Mouse (Mus musculus) liver, embryonic 14.5 days (tissue): ENCODE measurements around the gene Lamc2. TPM values are rescaled to one million over a fixed set of nuclear protein-coding genes. Genes with fewer than 3 reads are reported as not detected.

ENCODE experiments used
- ATAC-seq: fragments of 200-750 bp; cut with Nextera tagmentation; 2 replicates; pipeline ENCODE4 v1.8.0; 2017; ENCODE audit warnings: moderate number of reproducible peaks, mild to moderate bottlenecking, moderate library complexity; ENCODE audit not compliant: insufficient read depth
- DNase-seq, 3 experiments: peaks; one replicate each; pipeline ENCODE4 v3.0.0-alpha.2; 2012 to 2013; ENCODE audit warnings: low read depth in 3 of 3, low spot score in 3 of 3
- H3K27ac ChIP-seq: fragments of 300-500 bp; sonication (generic); 2 replicates; pipeline ENCODE4 v1.5.1; 2014; ENCODE audit warnings: moderate library complexity, mild to moderate bottlenecking, control low read depth, inconsistent platforms
- H3K27me3 ChIP-seq: fragments of 300-500 bp; sonication (generic); 2 replicates; pipeline ENCODE4 v1.6.1; 2014; ENCODE audit warnings: mild to moderate bottlenecking, low read length, moderate library complexity; ENCODE audit not compliant: control insufficient read depth, insufficient read depth
- H3K36me3 ChIP-seq: fragments of 300-500 bp; sonication (generic); replicated peaks from 2 replicates; pipeline ENCODE4 v1.6.1; 2014; ENCODE audit warnings: low read depth; ENCODE audit not compliant: control insufficient read depth, insufficient read depth
- H3K4me1 ChIP-seq, 2 experiments: fragments of 200-500 bp in 1 of 2; fragments of 300-500 bp in 1 of 2; sonication (generic) in 1 of 2; replicated peaks; 2 replicates each; pipeline ENCODE4 v1.6.1; 2012 to 2014; ENCODE audit warnings: antibody characterized with exemption in 1 of 2, inconsistent platforms in 1 of 2, low read length in 1 of 2; ENCODE audit not compliant: control insufficient read depth in 2 of 2, insufficient read depth in 2 of 2
- H3K4me2 ChIP-seq: fragments of 300-500 bp; sonication (generic); 2 replicates; pipeline ENCODE4 v1.6.1; 2014; ENCODE audit warnings: low read depth, mild to moderate bottlenecking, control low read depth, moderate library complexity
- H3K4me3 ChIP-seq, 2 experiments: fragments of 200-500 bp in 1 of 2; fragments of 300-500 bp in 1 of 2; sonication (generic) in 1 of 2; 2 replicates each; pipeline ENCODE4 v1.5.1; 2012 to 2014; ENCODE audit warnings: low read depth in 2 of 2, low read length in 2 of 2, mild to moderate bottlenecking in 2 of 2, control low read depth in 1 of 2, inconsistent platforms in 1 of 2, moderate library complexity in 1 of 2; ENCODE audit not compliant: insufficient read depth in 1 of 2
- H3K9ac ChIP-seq: fragments of 300-500 bp; sonication (generic); replicated peaks from 2 replicates; pipeline ENCODE4 v1.6.1; 2014; ENCODE audit warnings: mild to moderate bottlenecking, control low read depth, moderate library complexity
- H3K9me3 ChIP-seq: fragments of 300-500 bp; sonication (generic); 2 replicates; pipeline ENCODE4 v1.6.1; 2016; ENCODE audit warnings: low read length, mixed read lengths; ENCODE audit not compliant: control insufficient read depth
- CTCF ChIP-seq: IDR thresholded peaks from 2 replicates; pipeline ENCODE4 v1.5.1; 2016; ENCODE audit warnings: antibody characterized with exemption, low read depth, control low read depth
- EP300 ChIP-seq: IDR thresholded peaks from 2 replicates; pipeline ENCODE4 v1.6.1; 2016; ENCODE audit warnings: antibody characterized with exemption, low read depth
- WGBS: fragments of 180-500 bp; shearing (Covaris S2); extraction: QIAGEN DNeasy Blood & Tissue Kit; methylation state at CpG from one replicate; pipeline ENCODE4 v1.1.7; 2014; ENCODE audit not compliant: insufficient replicate concordance; 5-methylcytosine and 5-hydroxymethylcytosine counted together
- polyA plus RNA-seq, 2 experiments: library from polyadenylated mRNA; depleted of rRNA in 1 of 2; stranded (reverse) in 1 of 2; unstranded in 1 of 2; fragments of >200 nt; fragmentation: Nextera tagmentation in 1 of 2; extraction: Ambion mirVana in 1 of 2; gene quantifications; 2 replicates each; pipeline versions ENCODE4 v1.2.1 to v1.2.3; 2012 to 2014

Gene Lamc2
- polyA plus RNA-seq, 2 experiments = 0.10 to 0.14 TPM

- H3K4me1 ChIP-seq = peaks cover 0 to 5% of the 10 kb centered on the region in 2 experiments; a peak in 1 of 4 replicates
- H3K27me3 ChIP-seq = no peaks in the 10 kb centered on the region
These were observed 78.4 kb downstream of the Lamc2 start for GRCm38 (mm10) chr1:153107866-153108265.

GRCm38 (mm10) chr1:153104804-153105203 is 81.4 kb downstream of the Lamc2 start:
- no peak overlapping the region for H3K27ac ChIP-seq
- no peak overlapping the region for H3K9ac ChIP-seq
- WGBS = 22% methylated on average over 12 of the region's 12 CpGs
- no peak for TF ChIP-seq CTCF
- 0 out of 2 replicates have a peak, but pooled peaks have one; percentile 26 for TF ChIP-seq EP300
- DNase-seq (peak in 2 of 3 experiments; percentile 22 to 24), ATAC-seq (peak; percentile 66)
- no peaks in the 10 kb centered on the region for H3K27me3 ChIP-seq
- H3K4me2 ChIP-seq = no peak overlapping the region
- no peaks in the 10 kb centered on the region for H3K9me3 ChIP-seq
- H3K4me3 ChIP-seq = no peak overlapping the region
- no peaks in the 10 kb centered on the region for H3K36me3 ChIP-seq
- peaks cover 0 to 7% of the 10 kb centered on the region in 2 experiments; a peak in 1 of 4 replicates for H3K4me1 ChIP-seq

More at GRCm38 (mm10) chr1:153107866-153108265, 78.4 kb downstream of the Lamc2 start:
- no peak overlapping the region for H3K4me3 ChIP-seq
- ATAC-seq (no peak), DNase-seq (no peak)
- H3K36me3 ChIP-seq = no peaks in the 10 kb centered on the region
- no peak overlapping the region for H3K4me2 ChIP-seq
- H3K27ac ChIP-seq = no peak overlapping the region
- whole genome bisulfite sequencing = 60% methylated on average over 7 of the region's 7 CpGs
- TF ChIP-seq EP300 (no peak), CTCF (no peak)
- no peak overlapping the region for H3K9ac ChIP-seq
- no peaks in the 10 kb centered on the region for H3K9me3 ChIP-seq

DNA sequence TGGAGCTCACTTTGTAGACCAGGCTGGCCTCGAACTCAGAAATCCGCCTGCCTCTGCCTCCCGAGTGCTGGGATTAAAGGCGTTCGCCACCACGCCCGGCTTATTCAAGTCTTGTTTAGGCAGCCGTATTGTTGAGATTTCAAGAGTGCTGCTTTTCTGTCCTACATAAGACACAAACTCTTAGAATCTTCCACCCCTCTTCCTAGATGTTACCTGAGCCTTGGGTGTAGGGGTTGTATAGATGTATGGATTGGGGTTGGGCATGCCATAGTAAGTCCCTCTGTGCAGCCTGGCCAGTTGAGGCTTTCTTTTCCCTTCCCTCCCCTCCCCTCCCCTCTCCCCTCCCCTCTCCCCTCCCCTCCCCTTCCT is 83.1 kb downstream of the Lamc2 start:
- Histone ChIP-seq H3K4me2 (no peak overlapping the region), H3K9ac (no peak overlapping the region), H3K4me1 (peaks cover 0 to 7% of the 10 kb centered on the region in 2 experiments; a peak in 1 of 4 replicates), H3K27me3 (no peaks in the 10 kb centered on the region), H3K27ac (no peak overlapping the region), H3K36me3 (no peaks in the 10 kb centered on the region), H3K9me3 (no peaks in the 10 kb centered on the region), H3K4me3 (no peak overlapping the region)
- no peak for DNase-seq
- WGBS = 78% methylated on average over 6 of the region's 8 CpGs
- no peak for ATAC-seq
- TF ChIP-seq CTCF = no peak
- TF ChIP-seq EP300 = no peak

DNA sequence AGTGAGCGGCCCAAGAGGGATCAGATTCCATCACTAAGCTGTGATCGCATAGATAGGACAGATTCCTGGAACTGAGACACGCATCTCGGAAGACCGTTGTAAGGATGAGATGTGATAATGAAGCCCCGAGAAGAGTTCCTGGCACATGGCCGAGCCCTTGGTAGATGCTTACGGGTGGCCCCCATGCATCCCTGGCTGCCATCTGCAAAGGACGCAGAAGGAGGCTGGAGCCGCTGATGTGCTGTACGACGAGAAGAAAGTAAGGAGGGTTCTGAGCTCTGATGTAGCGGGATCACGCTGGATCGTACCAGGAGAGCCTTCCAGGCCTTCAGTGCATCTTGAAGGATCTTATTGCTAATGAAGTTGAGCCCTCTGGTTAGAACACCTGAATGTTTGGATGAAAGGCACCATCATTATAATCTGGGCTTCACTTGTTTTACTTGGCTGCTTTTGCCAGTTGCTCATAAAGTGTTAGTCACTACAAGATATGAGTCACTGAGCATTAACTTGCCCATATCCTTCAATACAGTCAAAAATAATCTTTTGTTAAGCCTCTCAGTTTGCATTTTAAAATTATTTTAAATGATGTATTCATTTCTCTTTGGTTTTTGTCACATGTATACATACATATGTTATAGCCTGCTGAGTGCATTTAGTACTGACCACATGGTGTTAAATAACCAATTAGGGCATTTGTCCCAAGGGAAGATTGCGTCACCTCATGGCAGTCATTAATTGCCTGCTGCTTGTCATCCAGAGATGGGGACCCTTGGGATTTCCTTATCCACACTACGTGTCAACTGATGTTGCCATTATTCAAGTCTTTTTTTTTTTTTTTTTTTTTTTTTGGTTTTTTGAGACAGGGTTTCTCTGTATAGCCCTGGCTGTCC is 83.7 kb downstream of the Lamc2 start:
- TF ChIP-seq EP300 (no peak), CTCF (no peak)
- Histone ChIP-seq H3K4me1 (peaks cover 0 to 7% of the 10 kb centered on the region in 2 experiments; a peak in 1 of 4 replicates), H3K4me2 (no peak overlapping the region), H3K9me3 (no peaks in the 10 kb centered on the region), H3K4me3 (no peak overlapping the region), H3K9ac (no peak overlapping the region), H3K27ac (no peak overlapping the region), H3K27me3 (no peaks in the 10 kb centered on the region), H3K36me3 (no peaks in the 10 kb centered on the region)
- no peak for ATAC-seq
- DNase-seq = no peak
- 78% methylated on average over 17 of the region's 17 CpGs for WGBS

DNA sequence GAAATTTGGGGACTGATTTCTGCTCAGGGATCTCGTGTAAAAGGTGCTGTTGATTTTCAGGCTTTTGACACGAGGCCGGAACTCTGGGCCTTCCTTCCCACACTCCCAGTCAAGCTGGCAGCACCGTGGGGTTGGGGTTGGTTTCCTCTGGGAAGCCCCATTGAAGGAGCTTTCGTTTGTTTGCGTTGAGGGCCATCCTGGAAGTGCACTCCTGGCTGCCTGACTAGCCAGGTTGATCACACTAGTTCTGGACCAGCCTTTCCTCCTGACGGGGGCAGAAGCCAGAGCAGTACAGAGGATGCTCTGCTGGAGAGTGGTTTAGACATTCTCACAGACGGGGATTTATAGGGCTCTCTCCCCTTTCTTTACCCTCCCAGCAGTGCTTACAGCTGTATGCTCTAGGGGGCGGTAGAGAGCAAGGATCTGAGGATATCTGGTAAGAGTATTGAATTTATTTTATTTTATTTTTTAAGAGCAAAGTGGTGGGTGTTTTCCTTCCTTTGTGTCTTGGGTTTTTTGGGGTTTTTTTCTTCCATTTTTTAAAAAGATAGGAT is 84.8 kb downstream of the Lamc2 start:
- peak in 2 of 3 experiments; percentile 11 to 22 for DNase-seq
- H3K9ac ChIP-seq = no peak overlapping the region
- no peak overlapping the region for H3K27ac ChIP-seq
- H3K4me1 ChIP-seq = peaks cover 0 to 7% of the 10 kb centered on the region in 2 experiments; a peak in 1 of 4 replicates
- no peak overlapping the region for H3K4me2 ChIP-seq
- TF ChIP-seq CTCF (peak; percentile 75), EP300 (no peak)
- H3K27me3 ChIP-seq = no peaks in the 10 kb centered on the region
- no peaks in the 10 kb centered on the region for H3K9me3 ChIP-seq
- H3K36me3 ChIP-seq = no peaks in the 10 kb centered on the region
- WGBS = 16% methylated on average over 9 of the region's 9 CpGs
- no peak for ATAC-seq
- H3K4me3 ChIP-seq = no peak overlapping the region
